In genomic region chr4:143112985-143113384, GRCm38 (mm10) we compare ENCODE assay signal across 9 mouse cellular contexts.
DNase-seq lines count a peak whose midpoint lies in the region; ATAC-seq and TF ChIP-seq lines count a peak whose summit lies in the region.
"Had no signal": no experiment of that assay in that cellular context is flagged by ENCODE, and none has a peak within 500 bp of the region (broad histone marks: within the 10 kb centered on the region; RNA-seq: fewer than 3 reads in every experiment).

No protein-coding gene starts in this region.

- no peaks in the 10 kb centered on the region for H3K9me3 ChIP-seq in heart, embryonic 10.5 days
- H3K9me3 ChIP-seq: limb, embryonic 15.5 days had no signal

- H3K27ac ChIP-seq in heart, adult 2 months = no peak overlapping the region
- H3K27ac ChIP-seq in heart, embryonic 10.5 days = no peak overlapping the region
- H3K27ac ChIP-seq: limb, embryonic 15.5 days had no signal

- H3K79me2 ChIP-seq in heart, adult 2 months (replicated peaks; ENCODE audit: control insufficient read depth, insufficient read depth, low read length) = no peaks in the 10 kb centered on the region; the same call in 1 of the 2 replicates

- peak; percentile 72 to 79 for DNase-seq in heart, adult 2 months
- no peak for DNase-seq in heart, embryonic 10.5 days (ENCODE audit: low spot score)
- DNase-seq in CD8-positive naive resting alpha-beta T cell, adult 2 months (ENCODE audit: low read depth in 2 of 2, low spot score in 2 of 2) = peak; percentile 56 to 68
- peak; percentile 58 for DNase-seq in brain, embryonic 14.5 days (ENCODE audit: low read depth)
- DNase-seq in kidney, postnatal 25 days = peak; percentile 72 to 74
- peak; percentile 59 to 85 for DNase-seq in spleen, postnatal 4 days (ENCODE audit: low spot score in 2 of 2)

- H3K4me1 ChIP-seq in heart, adult 2 months (ENCODE audit: control insufficient read depth, insufficient read depth, low read length) = peaks cover 3% of the 10 kb centered on the region; the same call in 1 of the 2 replicates
- H3K4me1 ChIP-seq in heart, embryonic 10.5 days = peaks cover 19% of the 10 kb centered on the region

- TF ChIP-seq EP300 in heart, adult 2 months (IDR thresholded peaks at IDR 0.05; ENCODE audit: insufficient read depth, low read depth, low read length) = no peak

- peak; percentile 68 for ATAC-seq in frontal cortex, adult (ENCODE audit: low TSS enrichment)
- ATAC-seq in megakaryocyte-erythroid progenitor cell, adult 5-6 weeks (replicated peaks; ENCODE audit: low FRiP score, low TSS enrichment, poor library complexity, severe bottlenecking) = peak; percentile 86

- no peaks in the 10 kb centered on the region for H3K27me3 ChIP-seq in heart, adult 2 months (ENCODE audit: control insufficient read depth, insufficient read depth, low read length)
- peaks cover 59% of the 10 kb centered on the region; the same call in 1 of the 2 replicates for H3K27me3 ChIP-seq in heart, embryonic 10.5 days (ENCODE audit: insufficient read depth, poor library complexity, severe bottlenecking)
- H3K27me3 ChIP-seq: limb, embryonic 15.5 days had no signal

- H3K9ac ChIP-seq in heart, adult 2 months (ENCODE audit: low read depth, low read length) = no peak overlapping the region
- H3K9ac ChIP-seq: limb, embryonic 15.5 days had no signal

- no peaks in the 10 kb centered on the region for H3K36me3 ChIP-seq in heart, adult 2 months (ENCODE audit: control insufficient read depth, insufficient read depth, low read length)
- peaks cover 40% of the 10 kb centered on the region for H3K36me3 ChIP-seq in heart, embryonic 10.5 days

- no peak overlapping the region for H3K4me3 ChIP-seq in heart, adult 2 months
- no peak overlapping the region for H3K4me3 ChIP-seq in heart, embryonic 10.5 days
- H3K4me3 ChIP-seq: limb, embryonic 15.5 days had no signal

- TF ChIP-seq POLR2A in heart, adult 2 months (IDR thresholded peaks at IDR 0.05; ENCODE audit: insufficient read depth, low read depth, low read length) = no peak
- no peak for TF ChIP-seq POLR2A in brain, embryonic 14.5 days (IDR thresholded peaks at IDR 0.05; ENCODE audit: borderline replicate concordance, extremely low read depth, insufficient read depth, insufficient read length, poor library complexity, severe bottlenecking)

- TF ChIP-seq CTCF in heart, adult 2 months (IDR thresholded peaks at IDR 0.05) = peak; percentile 94
- TF ChIP-seq CTCF in brain, embryonic 14.5 days (IDR thresholded peaks at IDR 0.05; ENCODE audit: borderline replicate concordance, extremely low read depth, insufficient read depth, insufficient read length) = peak; percentile 80

- intact Hi-C loops in heart, adult 2 months (cut with DNase I) = loop anchor here (1.0 to 2.0 kb wide), 3 partner anchors 50 to 126 kb away; partner anchors contain the start of gene Prdm2

- WGBS in heart, adult 2 months = 43% methylated on average over 6 of the region's 6 CpGs
- 33% methylated on average over 6 of the region's 6 CpGs for WGBS in heart, embryonic 10.5 days
